Mouse (Mus musculus): ENCODE results near the gene Sash1.

DNA sequence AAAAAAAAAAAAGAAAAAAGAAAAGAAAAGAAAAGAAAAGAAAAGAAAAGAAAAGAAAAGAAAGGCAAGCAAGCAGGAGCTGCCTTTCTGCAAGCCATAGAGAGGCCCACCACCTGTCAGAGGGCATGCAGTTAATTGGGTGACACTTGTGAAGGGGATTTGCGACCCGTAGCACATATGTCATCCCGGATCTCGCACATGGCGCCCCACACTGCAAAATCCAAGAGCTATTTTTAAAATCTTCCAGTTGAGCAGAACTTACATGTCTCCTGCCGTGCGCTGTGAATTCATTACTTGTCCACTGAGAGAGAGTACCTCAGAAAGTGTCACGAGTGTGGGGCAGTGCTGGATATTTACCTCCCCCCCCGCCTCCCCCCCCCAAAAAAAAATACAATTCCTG is 60.0 kb downstream of the Sash1 start:
- no peak for TF ChIP-seq SMC3 (IDR thresholded peaks at IDR 0.05; ENCODE audit: low read depth, low read length)
- no peak for TF ChIP-seq CTCF (conservative IDR thresholded peaks at IDR 0.05 in 1 of 2, IDR thresholded peaks at IDR 0.05 in 1 of 2; ENCODE audit: low read depth in 2 of 2, low read length in 2 of 2)
- TF ChIP-seq E2F4 (IDR thresholded peaks at IDR 0.05; ENCODE audit: insufficient replicate concordance, low read depth, low read length) = no peak
- no peak for TF ChIP-seq MAX (IDR thresholded peaks at IDR 0.05; ENCODE audit: low read length)
- TF ChIP-seq SIN3A (IDR thresholded peaks at IDR 0.05; ENCODE audit: low read length) = no peak
- no peak for TF ChIP-seq ELF1 (IDR thresholded peaks at IDR 0.05; ENCODE audit: low read depth, low read length)
- TF ChIP-seq POLR2AphosphoS2 (IDR thresholded peaks at IDR 0.05; ENCODE audit: low read depth, low read length) = no peak
- no peak for TF ChIP-seq EP300 (IDR thresholded peaks at IDR 0.05; ENCODE audit: low read length)
- TF ChIP-seq POLR2A (IDR thresholded peaks at IDR 0.05; ENCODE audit: low read depth, low read length) = no peak

Data from CH12.LX (cell line).